Mouse (Mus musculus) MEL (cell line): ENCODE data around the gene Dgcr8.

Experiments
- CTCF ChIP-seq, 3 experiments: IDR thresholded peaks in 2 of 3; conservative IDR thresholded peaks in 1 of 3; 2 replicates each; pipeline ENCODE4 v1.5.1; 2011 to 2012; ENCODE audit warnings: low read length in 3 of 3, low read depth in 2 of 3, mild to moderate bottlenecking in 2 of 3, improper control_type of control experiment in 1 of 3, inconsistent platforms in 1 of 3, mixed read lengths in 1 of 3, moderate library complexity in 1 of 3; ENCODE audit not compliant: control insufficient read depth in 1 of 3, insufficient read depth in 1 of 3, poor library complexity in 1 of 3, severe bottlenecking in 1 of 3
- GATA1 ChIP-seq: IDR thresholded peaks from 2 replicates; pipeline ENCODE4 v1.6.1; 2011; ENCODE audit warnings: low read depth, low read length, improper control_type of control experiment
- JUND ChIP-seq: IDR thresholded peaks from 2 replicates; pipeline ENCODE4 v1.6.1; 2011; ENCODE audit warnings: low read depth, mild to moderate bottlenecking, improper control_type of control experiment, low read length
- MAFK ChIP-seq: IDR thresholded peaks from 2 replicates; pipeline ENCODE4 v1.6.1; 2011; ENCODE audit warnings: low read depth, mild to moderate bottlenecking, low read length, improper control_type of control experiment, borderline replicate concordance
- MAX ChIP-seq: IDR thresholded peaks from 2 replicates; pipeline ENCODE4 v1.6.1; 2011; ENCODE audit warnings: low read length, improper control_type of control experiment
- MAZ ChIP-seq: IDR thresholded peaks from 2 replicates; pipeline ENCODE4 v1.6.1; 2012; ENCODE audit warnings: low read depth, mild to moderate bottlenecking, inconsistent platforms, low read length, improper control_type of control experiment
- NRF1 ChIP-seq: IDR thresholded peaks from 2 replicates; pipeline ENCODE4 v1.6.1; 2014; ENCODE audit warnings: low read depth, mild to moderate bottlenecking, inconsistent platforms, low read length, improper control_type of control experiment, moderate library complexity; ENCODE audit not compliant: poor library complexity, insufficient read depth, severe bottlenecking
- POLR2A ChIP-seq, 2 experiments: IDR thresholded peaks; 2 replicates each; pipeline ENCODE4 v1.6.1; 2011 to 2012; ENCODE audit warnings: low read length in 2 of 2, mild to moderate bottlenecking in 2 of 2, control low read depth in 1 of 2, improper control_type of control experiment in 1 of 2, low read depth in 1 of 2, moderate library complexity in 1 of 2; ENCODE audit not compliant: control insufficient read depth in 1 of 2, insufficient read depth in 1 of 2, poor library complexity in 1 of 2
- RCOR1 ChIP-seq: IDR thresholded peaks from 2 replicates; pipeline ENCODE4 v1.6.1; 2012; ENCODE audit warnings: low read depth, mild to moderate bottlenecking, inconsistent platforms, low read length, improper control_type of control experiment
- SMC3 ChIP-seq: IDR thresholded peaks from 2 replicates; pipeline ENCODE4 v1.6.1; 2011; ENCODE audit warnings: low read depth, low read length, improper control_type of control experiment
- UBTF ChIP-seq: IDR thresholded peaks from 2 replicates; pipeline ENCODE4 v1.6.1; 2012; ENCODE audit warnings: low read depth, mild to moderate bottlenecking, inconsistent platforms, low read length, improper control_type of control experiment, moderate library complexity, borderline replicate concordance; ENCODE audit not compliant: insufficient read depth
- ZKSCAN1 ChIP-seq: IDR thresholded peaks from 2 replicates; pipeline ENCODE4 v1.6.1; 2012; ENCODE audit warnings: low read depth, mild to moderate bottlenecking, inconsistent platforms, low read length, improper control_type of control experiment, moderate library complexity
- ZNF384 ChIP-seq: IDR thresholded peaks from 2 replicates; pipeline ENCODE4 v1.6.1; 2012; ENCODE audit warnings: low read depth, mild to moderate bottlenecking, inconsistent platforms, low read length, improper control_type of control experiment

DNA sequence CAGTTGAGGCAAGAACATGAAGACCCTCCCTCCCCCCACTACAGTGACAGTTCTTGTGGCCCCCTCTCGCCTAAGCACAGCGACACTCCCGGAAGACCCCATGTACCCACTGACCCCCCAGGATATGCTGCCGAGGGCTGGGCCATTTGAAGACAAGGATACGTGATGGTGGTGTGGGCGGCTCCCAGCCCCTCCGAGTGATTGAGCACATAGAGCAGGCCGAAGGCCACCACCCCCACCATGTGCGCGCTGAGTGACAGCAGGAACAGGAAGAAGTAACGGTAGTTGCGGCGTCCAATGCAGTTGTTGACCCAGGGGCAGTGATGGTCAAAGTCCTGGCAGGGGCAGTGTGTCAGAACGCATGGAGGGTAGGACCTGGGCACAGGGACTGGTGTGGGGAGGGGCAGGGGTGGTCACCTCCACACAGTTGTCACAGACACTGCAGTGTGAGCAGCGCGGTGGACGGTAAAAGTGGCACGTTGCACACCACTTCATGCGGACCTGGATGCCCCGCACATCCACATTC, 61.1 kb downstream of the Dgcr8 start:
- TF ChIP-seq CTCF (IDR thresholded peaks at IDR 0.05 in 2 of 3, conservative IDR thresholded peaks at IDR 0.05 in 1 of 3; ENCODE audit: control insufficient read depth in 1 of 3, insufficient read depth in 1 of 3, low read depth in 2 of 3, low read length in 3 of 3, poor library complexity in 1 of 3, severe bottlenecking in 1 of 3) (no peak), POLR2A (IDR thresholded peaks at IDR 0.05; ENCODE audit: control insufficient read depth in 1 of 2, insufficient read depth in 1 of 2, low read depth in 1 of 2, low read length in 2 of 2, poor library complexity in 1 of 2) (no peak), ZKSCAN1 (no peak), RCOR1 (no peak), MAFK (no peak), NRF1 (no peak), MAX (no peak), MAZ (no peak), ZNF384 (no peak), GATA1 (no peak), UBTF (no peak), JUND (no peak), SMC3 (no peak)
